Mouse (Mus musculus) liver, postnatal 0 days (tissue): ENCODE measurements around the gene Prima1.

ENCODE experiments used
- CTCF ChIP-seq: sonication (generic); IDR thresholded peaks from 2 replicates; pipeline ENCODE4 v1.5.1; 2016; ENCODE audit warnings: antibody characterized with exemption, low read depth
- EP300 ChIP-seq: IDR thresholded peaks from 2 replicates; pipeline ENCODE4 v1.6.1; 2016; ENCODE audit warnings: antibody characterized with exemption, low read depth, mild to moderate bottlenecking

DNA sequence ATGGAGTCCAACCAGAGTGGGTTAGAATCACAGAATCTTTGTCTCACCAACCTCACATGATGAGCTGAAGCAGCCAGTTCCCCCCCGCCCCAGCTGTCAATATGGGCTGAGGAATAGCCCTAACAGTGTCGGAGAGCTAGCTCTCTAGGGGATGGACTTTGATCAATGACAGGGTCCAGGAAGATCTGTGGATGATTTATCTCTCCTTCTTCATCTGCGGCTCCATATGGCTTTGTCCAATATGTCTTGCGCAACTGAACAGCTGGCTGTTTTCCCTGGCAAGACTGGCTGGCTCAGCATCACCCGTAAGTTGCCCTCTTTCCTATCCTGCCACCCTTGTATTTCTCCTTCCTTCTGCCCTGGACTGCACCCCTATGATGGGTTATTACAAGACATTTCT, 9.2 kb upstream of the Prima1 start:
- no peak for TF ChIP-seq CTCF
- no peak for TF ChIP-seq EP300
